Mouse (Mus musculus) forebrain, embryonic 10.5 days (tissue): ENCODE results near the gene Gemin7. TPM values are rescaled to one million over a fixed set of nuclear protein-coding genes. Genes with fewer than 3 reads are reported as not detected.

Experiments used
- DNase-seq: peaks from one replicate; pipeline ENCODE4 v3.0.0-alpha.2; 2017; ENCODE audit warnings: low spot score; ENCODE audit errors: extremely low spot score
- H3K27ac ChIP-seq: fragments of 300-500 bp; sonication (generic); 2 replicates; pipeline ENCODE4 v1.5.1; 2016; ENCODE audit warnings: mild to moderate bottlenecking
- H3K27me3 ChIP-seq: fragments of 300-500 bp; sonication (generic); 2 replicates; pipeline ENCODE4 v1.6.1; 2016; ENCODE audit warnings: mild to moderate bottlenecking; ENCODE audit not compliant: poor library complexity, severe bottlenecking
- H3K36me3 ChIP-seq: fragments of 300-500 bp; sonication (generic); replicated peaks from 2 replicates; pipeline ENCODE4 v1.6.1; 2016; ENCODE audit warnings: mild to moderate bottlenecking, moderate library complexity
- H3K4me1 ChIP-seq: fragments of 300-500 bp; sonication (generic); 2 replicates; pipeline ENCODE4 v1.6.1; 2016
- H3K4me3 ChIP-seq: fragments of 300-500 bp; sonication (generic); 2 replicates; pipeline ENCODE4 v1.5.1; 2016; ENCODE audit warnings: mild to moderate bottlenecking, moderate library complexity
- H3K9me3 ChIP-seq: fragments of 300-500 bp; sonication (generic); 2 replicates; pipeline ENCODE4 v1.6.1; 2016; ENCODE audit warnings: mild to moderate bottlenecking, moderate library complexity
- whole genome bisulfite sequencing: fragments of 180-500 bp; shearing (Covaris S2); methylation state at CpG from one replicate; pipeline ENCODE4 v1.1.7; 2016; 5-methylcytosine and 5-hydroxymethylcytosine counted together
- polyA plus RNA-seq: library from polyadenylated mRNA; unstranded; fragments of >200 nt; fragmentation: Nextera tagmentation; extraction: Ambion mirVana; gene quantifications from 2 replicates; pipeline ENCODE4 v1.2.1, GENCODE M21; 2016

Gemin7 gene
- polyA plus RNA-seq, 1 experiment from 2014 or later: 180 TPM

- Histone ChIP-seq H3K4me3 (no peak overlapping the region), H3K36me3 (peaks cover 78% of the 10 kb centered on the region), H3K9me3 (no peaks in the 10 kb centered on the region), H3K4me1 (no peaks in the 10 kb centered on the region), H3K27ac (no peak overlapping the region), H3K27me3 (peaks cover 3% of the 10 kb centered on the region)
- WGBS: 87% methylated on average over 10 of the region's 10 CpGs
- no peak for DNase-seq
These were observed 46.3 kb downstream of the Gemin7 start for GRCm38 (mm10) chr7:19531077-19531476.

GRCm38 (mm10) chr7:19525105-19525481, 52.3 kb downstream of the Gemin7 start:
- DNase-seq: no peak
- Histone ChIP-seq H3K27me3 (peaks cover 63% of the 10 kb centered on the region), H3K27ac (no peak overlapping the region), H3K4me1 (peaks cover 25% of the 10 kb centered on the region), H3K9me3 (no peaks in the 10 kb centered on the region), H3K36me3 (peaks cover 18% of the 10 kb centered on the region), H3K4me3 (no peak overlapping the region)
- WGBS: 63% methylated on average over 2 of the region's 2 CpGs

GRCm38 (mm10) chr7:19524420-19525104, 52.8 kb downstream of the Gemin7 start:
- Histone ChIP-seq H3K4me3 (peak overlapping the region; percentile 55), H3K27ac (peak overlapping the region; percentile 66; the same call in 1 of the 2 replicates), H3K9me3 (no peaks in the 10 kb centered on the region), H3K4me1 (peaks cover 30% of the 10 kb centered on the region), H3K36me3 (peaks cover 13% of the 10 kb centered on the region), H3K27me3 (peaks cover 68% of the 10 kb centered on the region)
- 12% methylated on average over 24 of the region's 24 CpGs for WGBS
- DNase-seq: no peak

- Histone ChIP-seq H3K36me3 (peaks cover 6% of the 10 kb centered on the region), H3K4me1 (peaks cover 31% of the 10 kb centered on the region), H3K9me3 (no peaks in the 10 kb centered on the region), H3K27me3 (peaks cover 75% of the 10 kb centered on the region), H3K4me3 (peak overlapping the region; percentile 55), H3K27ac (peak overlapping the region; percentile 66)
- DNase-seq: peak; percentile 73
- 1% methylated on average over 64 of the region's 64 CpGs for WGBS
These were observed 53.5 kb downstream of the Gemin7 start for GRCm38 (mm10) chr7:19523757-19524419.

- DNase-seq: no peak
- WGBS: 17% methylated on average over 72 of the region's 72 CpGs
- Histone ChIP-seq H3K4me3 (peak overlapping the region; percentile 55), H3K27ac (no peak overlapping the region), H3K36me3 (no peaks in the 10 kb centered on the region; the same call in 1 of the 2 replicates), H3K4me1 (peaks cover 31% of the 10 kb centered on the region), H3K27me3 (peaks cover 82% of the 10 kb centered on the region), H3K9me3 (no peaks in the 10 kb centered on the region)
These were observed 54.2 kb downstream of the Gemin7 start for GRCm38 (mm10) chr7:19523017-19523756.

- H3K9me3 ChIP-seq: no peaks in the 10 kb centered on the region
- H3K36me3 ChIP-seq: no peaks in the 10 kb centered on the region
- peaks cover 40% of the 10 kb centered on the region for H3K4me1 ChIP-seq
- WGBS: 5% methylated on average over 23 of the region's 23 CpGs
- H3K27ac ChIP-seq: peak overlapping the region; percentile 51
- peaks cover 100% of the 10 kb centered on the region for H3K27me3 ChIP-seq
- no peak for DNase-seq
- H3K4me3 ChIP-seq: peak overlapping the region; percentile 44
These were observed 57.4 kb downstream of the Gemin7 start for GRCm38 (mm10) chr7:19520032-19520431.

GRCm38 (mm10) chr7:19517652-19518365, 59.6 kb downstream of the Gemin7 start, which contains the start of gene Nkpd1:
TSS of gene Nkpd1 (plus strand) at chr7:19517838.
- H3K9me3 ChIP-seq: no peaks in the 10 kb centered on the region
- H3K36me3 ChIP-seq: no peaks in the 10 kb centered on the region
- peak within 1 kb of the TSS; percentile 47 for H3K4me3 ChIP-seq
- 5% methylated on average over 29 of the region's 29 CpGs for WGBS
- H3K4me1 ChIP-seq: peaks cover 26% of the 10 kb centered on the region
- peaks cover 77% of the 10 kb centered on the region for H3K27me3 ChIP-seq
- DNase-seq: no peak
- peak within 1 kb of the TSS; percentile 56; the same call in 1 of the 2 replicates for H3K27ac ChIP-seq

Other genes starting within 250 kb of the Gemin7 start
- 95.3 and 96.1 TPM in 2 replicates for gene Ercc1, start 232.8 kb downstream of the Gemin7 start, polyA plus RNA-seq
- gene Cd3eap, start 218.1 kb downstream of the Gemin7 start, polyA plus RNA-seq: 30.9 and 32.2 TPM in 2 replicates
- 5.4 and 6.3 TPM in 2 replicates for gene Ppp1r13l, start 217.8 kb downstream of the Gemin7 start, polyA plus RNA-seq
- 26.9 and 28.7 TPM in 2 replicates for gene Ercc2, start 195.6 kb downstream of the Gemin7 start, polyA plus RNA-seq
- gene Klc3, start 173.5 kb downstream of the Gemin7 start, polyA plus RNA-seq: 3.6 and 4.8 TPM in 2 replicates
- gene Ckm, start 172.8 kb downstream of the Gemin7 start, polyA plus RNA-seq: not detected in 2 replicates
- gene Mark4, start 118.8 kb downstream of the Gemin7 start, polyA plus RNA-seq: 5.7 and 6.5 TPM in 2 replicates
- gene Exoc3l2, start 114.3 kb downstream of the Gemin7 start, polyA plus RNA-seq: 0.82 and 0.99 TPM in 2 replicates
- 2.1 and 2.3 TPM in 2 replicates for gene Bloc1s3, start 69.2 kb downstream of the Gemin7 start, polyA plus RNA-seq
- 53.8 and 60.9 TPM in 2 replicates for gene Trappc6a, start 69.2 kb downstream of the Gemin7 start, polyA plus RNA-seq
- 0.06 and 0.12 TPM in 2 replicates for gene Nkpd1, start 59.8 kb downstream of the Gemin7 start, polyA plus RNA-seq
- gene Ppp1r37, start 14.5 kb downstream of the Gemin7 start, polyA plus RNA-seq: 20.2 and 22.2 TPM in 2 replicates
- gene Zfp296, start 308 bp downstream of the Gemin7 start, polyA plus RNA-seq: 0.30 and 0.47 TPM in 2 replicates
- gene Clasrp, start 26.9 kb upstream of the Gemin7 start, polyA plus RNA-seq: 53.6 and 54.0 TPM in 2 replicates
- 3.0 TPM in 2 replicates for gene Relb, start 51.8 kb upstream of the Gemin7 start, polyA plus RNA-seq
- 70.6 and 75.6 TPM in 2 replicates for gene Clptm1, start 87.4 kb upstream of the Gemin7 start, polyA plus RNA-seq
- gene Apoc2, start 100.3 kb upstream of the Gemin7 start, polyA plus RNA-seq: 0.39 TPM in 1 of 2 replicates, not detected in the other
- not detected in 2 replicates for gene Gm44805, start 103.8 kb upstream of the Gemin7 start, polyA plus RNA-seq
- not detected in 2 replicates for gene Apoc4, start 103.9 kb upstream of the Gemin7 start, polyA plus RNA-seq
- gene Apoc1, start 115.1 kb upstream of the Gemin7 start, polyA plus RNA-seq: 2.3 TPM in 2 replicates
- gene Apoe, start 121.6 kb upstream of the Gemin7 start, polyA plus RNA-seq: 140 and 154 TPM in 2 replicates
- gene Tomm40, start 137.8 kb upstream of the Gemin7 start, polyA plus RNA-seq: 187 and 205 TPM in 2 replicates
- gene Nectin2, start 172.9 kb upstream of the Gemin7 start, polyA plus RNA-seq: 84.2 and 97.3 TPM in 2 replicates
- 33.1 and 37.3 TPM in 2 replicates for gene Bcam, start 193.4 kb upstream of the Gemin7 start, polyA plus RNA-seq
- 0.53 and 1.2 TPM in 2 replicates for gene Cblc, start 219.2 kb upstream of the Gemin7 start, polyA plus RNA-seq
- gene Bcl3, start 245.2 kb upstream of the Gemin7 start, polyA plus RNA-seq: 0.91 and 1.4 TPM in 2 replicates